Mouse (Mus musculus): ENCODE data around the gene Sbk1.

- no peak for TF ChIP-seq CTCF (IDR thresholded peaks at IDR 0.05; ENCODE audit: borderline replicate concordance, extremely low read depth, insufficient read depth, insufficient read length)
- TF ChIP-seq POLR2A (IDR thresholded peaks at IDR 0.05; ENCODE audit: borderline replicate concordance, extremely low read depth, insufficient read depth, insufficient read length, poor library complexity, severe bottlenecking): no peak
These were observed 39.4 kb downstream of the Sbk1 start for GRCm38 (mm10) chr7:126311822-126312221.

Measured in brain, embryonic 14.5 days (tissue).